Mouse (Mus musculus): ENCODE results near the gene Agxt2. TPM values are rescaled to one million over a fixed set of nuclear protein-coding genes. Genes with fewer than 3 reads are reported as not detected.

Agxt2 gene
- polyA plus RNA-seq, 1 experiment from 2014 or later = 0.16 TPM

GRCm38 (mm10) chr15:10366331-10366730 lies 8.0 kb downstream of the Agxt2 start:
- Histone ChIP-seq H3K36me3 (ENCODE audit: control insufficient read depth, insufficient read depth, low read length) (no peaks in the 10 kb centered on the region), H3K4me2 (no peak overlapping the region), H3K4me3 (ENCODE audit: low read depth, low read length) (no peak overlapping the region), H3K27ac (ENCODE audit: low read depth, low read length) (no peak overlapping the region), H3K4me1 (ENCODE audit: control insufficient read depth, insufficient read depth, low read length) (no peaks in the 10 kb centered on the region), H3K27me3 (ENCODE audit: control insufficient read depth, insufficient read depth, low read length) (no peaks in the 10 kb centered on the region), H3K9me3 (replicated peaks; ENCODE audit: control insufficient read depth, low read length) (no peaks in the 10 kb centered on the region), H3K9ac (ENCODE audit: low read depth, low read length) (no peak overlapping the region)
- no peak for ATAC-seq (replicated peaks; ENCODE audit: insufficient number of reproducible peaks, low FRiP score, low TSS enrichment)
- WGBS (ENCODE audit: insufficient replicate concordance) = 77% methylated on average over 2 of the region's 2 CpGs

DNA sequence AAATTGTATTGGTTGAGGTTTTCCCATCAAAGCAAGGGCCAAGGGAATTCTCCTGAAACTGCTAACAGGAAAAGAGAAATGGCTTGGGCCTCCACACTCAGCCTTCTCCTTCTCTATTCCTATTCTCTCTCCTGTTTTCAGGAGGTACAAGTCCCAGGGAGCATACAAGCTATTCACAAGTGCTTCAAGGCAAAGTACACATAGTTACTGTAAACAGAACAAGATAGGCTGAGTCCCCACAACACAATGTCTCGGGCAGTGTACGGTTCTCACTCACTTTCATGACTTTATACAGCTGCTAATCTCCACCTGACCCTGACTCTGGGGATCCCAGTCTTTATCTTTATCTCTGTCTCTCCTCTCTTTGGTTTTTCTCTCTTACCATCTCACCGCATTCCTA lies 17.1 kb downstream of the Agxt2 start:
- whole genome bisulfite sequencing (ENCODE audit: insufficient replicate concordance) = 27% methylated on average over 3 of the region's 3 CpGs
- Histone ChIP-seq H3K9ac (ENCODE audit: low read depth, low read length) (no peak overlapping the region), H3K27me3 (ENCODE audit: control insufficient read depth, insufficient read depth, low read length) (no peaks in the 10 kb centered on the region), H3K4me2 (no peak overlapping the region), H3K36me3 (ENCODE audit: control insufficient read depth, insufficient read depth, low read length) (no peaks in the 10 kb centered on the region), H3K4me3 (ENCODE audit: low read depth, low read length) (no peak overlapping the region), H3K27ac (ENCODE audit: low read depth, low read length) (no peak overlapping the region), H3K9me3 (replicated peaks; ENCODE audit: control insufficient read depth, low read length) (no peaks in the 10 kb centered on the region), H3K4me1 (ENCODE audit: control insufficient read depth, insufficient read depth, low read length) (no peaks in the 10 kb centered on the region)
- no peak for ATAC-seq (replicated peaks; ENCODE audit: insufficient number of reproducible peaks, low FRiP score, low TSS enrichment)

DNA sequence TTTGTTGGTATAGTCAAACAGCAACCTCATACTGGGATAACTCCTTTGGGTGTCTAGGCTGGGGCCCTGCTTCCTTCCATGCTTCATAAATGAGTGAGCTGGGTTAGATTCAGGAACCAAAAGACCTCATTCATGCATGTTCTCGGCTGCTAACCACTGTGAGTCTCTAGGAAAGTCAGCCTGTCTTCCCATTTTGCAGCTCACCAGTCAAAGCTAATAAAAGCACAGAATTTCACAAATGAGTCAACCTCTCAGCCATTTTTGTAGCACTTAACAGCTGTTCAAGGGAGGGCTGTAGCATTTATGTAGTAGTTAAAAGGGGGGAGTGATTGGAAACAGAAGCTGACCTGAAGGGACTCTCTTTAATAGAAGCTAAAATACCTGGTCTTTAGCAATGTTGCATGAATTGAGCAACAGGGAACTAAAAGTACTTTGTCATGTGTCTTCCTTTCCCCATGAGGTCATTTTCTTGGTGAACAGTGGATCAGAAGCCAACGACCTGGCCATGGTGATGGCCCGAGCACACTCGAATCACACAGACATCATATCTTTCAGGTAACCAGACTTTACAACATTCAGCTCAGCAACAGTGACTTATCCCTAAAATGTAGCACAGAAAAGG lies 20.1 kb downstream of the Agxt2 start:
- no peaks in the 10 kb centered on the region for H3K27me3 ChIP-seq (ENCODE audit: control insufficient read depth, insufficient read depth, low read length)
- H3K27ac ChIP-seq (ENCODE audit: low read depth, low read length) = no peak overlapping the region
- no peak overlapping the region for H3K4me2 ChIP-seq
- H3K9ac ChIP-seq (ENCODE audit: low read depth, low read length) = no peak overlapping the region
- H3K9me3 ChIP-seq (replicated peaks; ENCODE audit: control insufficient read depth, low read length) = no peaks in the 10 kb centered on the region
- H3K36me3 ChIP-seq (ENCODE audit: control insufficient read depth, insufficient read depth, low read length) = no peaks in the 10 kb centered on the region
- no peak overlapping the region for H3K4me3 ChIP-seq (ENCODE audit: low read depth, low read length)
- ATAC-seq (replicated peaks; ENCODE audit: insufficient number of reproducible peaks, low FRiP score, low TSS enrichment) = no peak
- WGBS (ENCODE audit: insufficient replicate concordance) = 89% methylated on average over 4 of the region's 4 CpGs
- H3K4me1 ChIP-seq (ENCODE audit: control insufficient read depth, insufficient read depth, low read length) = no peaks in the 10 kb centered on the region

- no peak for ATAC-seq (replicated peaks; ENCODE audit: insufficient number of reproducible peaks, low FRiP score, low TSS enrichment)
- no peaks in the 10 kb centered on the region for H3K36me3 ChIP-seq (ENCODE audit: control insufficient read depth, insufficient read depth, low read length)
- WGBS (ENCODE audit: insufficient replicate concordance) = 85% methylated on average over 3 of the region's 3 CpGs
- H3K4me3 ChIP-seq (ENCODE audit: low read depth, low read length) = no peak overlapping the region
- no peak overlapping the region for H3K9ac ChIP-seq (ENCODE audit: low read depth, low read length)
- H3K9me3 ChIP-seq (replicated peaks; ENCODE audit: control insufficient read depth, low read length) = no peaks in the 10 kb centered on the region
- no peak overlapping the region for H3K27ac ChIP-seq (ENCODE audit: low read depth, low read length)
- H3K27me3 ChIP-seq (ENCODE audit: control insufficient read depth, insufficient read depth, low read length) = no peaks in the 10 kb centered on the region
- H3K4me2 ChIP-seq = no peak overlapping the region
- no peaks in the 10 kb centered on the region for H3K4me1 ChIP-seq (ENCODE audit: control insufficient read depth, insufficient read depth, low read length)
Measured at GRCm38 (mm10) chr15:10379757-10380458, 21.6 kb downstream of the Agxt2 start.

DNA sequence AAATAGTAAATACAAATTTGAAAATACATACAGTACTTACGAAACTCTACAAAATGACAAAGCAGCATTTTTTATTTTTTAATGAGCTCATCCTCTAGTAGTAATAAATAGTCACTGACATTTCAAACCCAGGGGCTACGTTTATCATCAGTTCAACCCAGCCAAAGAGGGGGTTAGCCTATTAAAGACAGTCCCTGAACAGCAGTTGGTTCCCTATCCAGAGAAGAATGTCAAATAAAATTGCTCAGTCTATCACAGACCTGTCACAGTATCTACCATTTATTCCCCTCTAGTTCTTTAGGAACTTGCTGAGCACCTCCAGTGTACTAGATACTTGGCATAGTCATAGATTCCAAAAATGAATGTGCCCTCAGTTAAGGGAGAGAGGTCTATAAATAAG lies 28.9 kb downstream of the Agxt2 start:
- no peaks in the 10 kb centered on the region for H3K36me3 ChIP-seq (ENCODE audit: control insufficient read depth, insufficient read depth, low read length)
- WGBS (ENCODE audit: insufficient replicate concordance) = 73% methylated on average over 2 of the region's 2 CpGs
- H3K4me2 ChIP-seq = no peak overlapping the region
- H3K4me3 ChIP-seq (ENCODE audit: low read depth, low read length) = no peak overlapping the region
- no peaks in the 10 kb centered on the region; the same call in 1 of the 2 replicates for H3K27me3 ChIP-seq (ENCODE audit: control insufficient read depth, insufficient read depth, low read length)
- ATAC-seq (replicated peaks; ENCODE audit: insufficient number of reproducible peaks, low FRiP score, low TSS enrichment) = no peak
- H3K27ac ChIP-seq (ENCODE audit: low read depth, low read length) = no peak overlapping the region
- peaks cover 4% of the 10 kb centered on the region; the same call in 1 of the 2 replicates for H3K4me1 ChIP-seq (ENCODE audit: control insufficient read depth, insufficient read depth, low read length)
- no peak overlapping the region for H3K9ac ChIP-seq (ENCODE audit: low read depth, low read length)
- H3K9me3 ChIP-seq (replicated peaks; ENCODE audit: control insufficient read depth, low read length) = no peaks in the 10 kb centered on the region

GRCm38 (mm10) chr15:10399795-10400194 lies 41.5 kb downstream of the Agxt2 start:
- WGBS (ENCODE audit: insufficient replicate concordance) = 72% methylated on average over 2 of the region's 2 CpGs
- no peak for ATAC-seq (replicated peaks; ENCODE audit: insufficient number of reproducible peaks, low FRiP score, low TSS enrichment)

DNA sequence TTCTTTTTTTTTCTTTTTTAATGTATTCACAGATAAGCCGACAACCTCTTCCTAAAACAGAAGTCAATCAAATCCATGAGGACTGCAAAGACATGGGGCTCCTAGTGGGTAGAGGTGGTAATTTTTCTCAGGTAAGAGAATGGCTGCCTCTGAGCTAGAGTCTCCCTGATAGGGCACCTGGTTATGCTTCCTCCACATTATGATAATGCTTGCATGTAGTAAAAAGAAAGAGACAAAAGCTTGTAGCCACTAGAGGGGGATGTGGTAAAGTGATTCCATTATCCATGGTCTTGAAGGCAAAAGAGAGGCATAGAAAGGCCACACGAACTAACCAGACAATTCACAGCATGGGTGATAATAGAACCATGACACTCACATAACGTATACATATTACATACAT lies 42.1 kb downstream of the Agxt2 start:
- no peak overlapping the region for H3K4me3 ChIP-seq (ENCODE audit: low read depth, low read length)
- no peak for ATAC-seq (replicated peaks; ENCODE audit: insufficient number of reproducible peaks, low FRiP score, low TSS enrichment)
- no peak overlapping the region for H3K27ac ChIP-seq (ENCODE audit: low read depth, low read length)
- no peaks in the 10 kb centered on the region for H3K4me1 ChIP-seq (ENCODE audit: control insufficient read depth, insufficient read depth, low read length)
- no peaks in the 10 kb centered on the region for H3K36me3 ChIP-seq (ENCODE audit: control insufficient read depth, insufficient read depth, low read length)
- H3K4me2 ChIP-seq = no peak overlapping the region
- no peak overlapping the region for H3K9ac ChIP-seq (ENCODE audit: low read depth, low read length)
- no peaks in the 10 kb centered on the region for H3K9me3 ChIP-seq (replicated peaks; ENCODE audit: control insufficient read depth, low read length)
- 63% methylated on average over 3 of the region's 3 CpGs for WGBS (ENCODE audit: insufficient replicate concordance)
- H3K27me3 ChIP-seq (ENCODE audit: control insufficient read depth, insufficient read depth, low read length) = no peaks in the 10 kb centered on the region

More at GRCm38 (mm10) chr15:10399795-10400194, 41.5 kb downstream of the Agxt2 start:
- H3K9me3 ChIP-seq (replicated peaks; ENCODE audit: control insufficient read depth, low read length) = no peaks in the 10 kb centered on the region
- H3K36me3 ChIP-seq (ENCODE audit: control insufficient read depth, insufficient read depth, low read length) = no peaks in the 10 kb centered on the region
- no peak overlapping the region for H3K27ac ChIP-seq (ENCODE audit: low read depth, low read length)
- no peaks in the 10 kb centered on the region for H3K27me3 ChIP-seq (ENCODE audit: control insufficient read depth, insufficient read depth, low read length)
- H3K4me1 ChIP-seq (ENCODE audit: control insufficient read depth, insufficient read depth, low read length) = no peaks in the 10 kb centered on the region
- H3K9ac ChIP-seq (ENCODE audit: low read depth, low read length) = no peak overlapping the region
- H3K4me2 ChIP-seq = no peak overlapping the region
- H3K4me3 ChIP-seq (ENCODE audit: low read depth, low read length) = no peak overlapping the region

- Histone ChIP-seq H3K36me3 (ENCODE audit: control insufficient read depth, insufficient read depth, low read length) (no peaks in the 10 kb centered on the region), H3K27ac (ENCODE audit: low read depth, low read length) (no peak overlapping the region), H3K4me2 (no peak overlapping the region), H3K9me3 (replicated peaks; ENCODE audit: control insufficient read depth, low read length) (no peaks in the 10 kb centered on the region), H3K4me1 (ENCODE audit: control insufficient read depth, insufficient read depth, low read length) (no peaks in the 10 kb centered on the region), H3K27me3 (ENCODE audit: control insufficient read depth, insufficient read depth, low read length) (no peaks in the 10 kb centered on the region), H3K9ac (ENCODE audit: low read depth, low read length) (no peak overlapping the region), H3K4me3 (ENCODE audit: low read depth, low read length) (no peak overlapping the region)
- ATAC-seq (replicated peaks; ENCODE audit: insufficient number of reproducible peaks, low FRiP score, low TSS enrichment) = no peak
- 79% methylated on average over 3 of the region's 3 CpGs for WGBS (ENCODE audit: insufficient replicate concordance)
Measured at GRCm38 (mm10) chr15:10409842-10410241, 51.5 kb downstream of the Agxt2 start.

GRCm38 (mm10) chr15:10410881-10411280 lies 52.5 kb downstream of the Agxt2 start:
- 67% methylated on average over 2 of the region's 2 CpGs for WGBS (ENCODE audit: insufficient replicate concordance)

More at GRCm38 (mm10) chr15:10410881-10411280, 52.5 kb downstream of the Agxt2 start:
- H3K4me2 ChIP-seq = no peak overlapping the region
- H3K27me3 ChIP-seq (ENCODE audit: control insufficient read depth, insufficient read depth, low read length) = no peaks in the 10 kb centered on the region
- H3K4me3 ChIP-seq (ENCODE audit: low read depth, low read length) = no peak overlapping the region
- H3K27ac ChIP-seq (ENCODE audit: low read depth, low read length) = no peak overlapping the region
- ATAC-seq (replicated peaks; ENCODE audit: insufficient number of reproducible peaks, low FRiP score, low TSS enrichment) = no peak
- H3K9ac ChIP-seq (ENCODE audit: low read depth, low read length) = no peak overlapping the region
- H3K9me3 ChIP-seq (replicated peaks; ENCODE audit: control insufficient read depth, low read length) = no peaks in the 10 kb centered on the region
- no peaks in the 10 kb centered on the region for H3K4me1 ChIP-seq (ENCODE audit: control insufficient read depth, insufficient read depth, low read length)
- no peaks in the 10 kb centered on the region for H3K36me3 ChIP-seq (ENCODE audit: control insufficient read depth, insufficient read depth, low read length)

Measured in heart, embryonic 11.5 days (tissue).